Mouse (Mus musculus) limb, embryonic 11.5 days (tissue): ENCODE results near the gene Ric8a. TPM values are rescaled to one million over a fixed set of nuclear protein-coding genes. Genes with fewer than 3 reads are reported as not detected.

Experiments
- ATAC-seq: fragments of 200-750 bp; cut with Nextera tagmentation; 2 replicates; pipeline ENCODE4 v1.8.0; 2017; ENCODE audit warnings: low read depth; ENCODE audit not compliant: insufficient number of reproducible peaks, low FRiP score, low TSS enrichment
- DNase-seq: peaks from one replicate; pipeline ENCODE4 v3.0.0-alpha.2; 2015; ENCODE audit warnings: low spot score
- H3K27ac ChIP-seq: fragments of 300-500 bp; sonication (generic); replicated peaks from 2 replicates; pipeline ENCODE4 v1.5.1; 2014; ENCODE audit warnings: low read depth, mild to moderate bottlenecking, low read length
- H3K27me3 ChIP-seq: fragments of 300-500 bp; sonication (generic); 2 replicates; pipeline ENCODE4 v1.6.1; 2014; ENCODE audit warnings: mild to moderate bottlenecking, low read length, mixed read lengths; ENCODE audit not compliant: control insufficient read depth, insufficient read depth
- H3K36me3 ChIP-seq: fragments of 300-500 bp; sonication (generic); 2 replicates; pipeline ENCODE4 v1.6.1; 2014; ENCODE audit warnings: mild to moderate bottlenecking, low read length, moderate library complexity, mixed read lengths; ENCODE audit not compliant: control insufficient read depth, insufficient read depth
- H3K4me1 ChIP-seq: fragments of 300-500 bp; sonication (generic); 2 replicates; pipeline ENCODE4 v1.6.1; 2014; ENCODE audit warnings: low read length, mixed read lengths; ENCODE audit not compliant: control insufficient read depth, insufficient read depth
- H3K4me2 ChIP-seq: fragments of 300-500 bp; sonication (generic); 2 replicates; pipeline ENCODE4 v1.6.1; 2014; ENCODE audit warnings: low read depth, mild to moderate bottlenecking, moderate library complexity; ENCODE audit not compliant: severe bottlenecking
- H3K4me3 ChIP-seq: fragments of 300-500 bp; sonication (generic); 2 replicates; pipeline ENCODE4 v1.5.1; 2014; ENCODE audit warnings: low read depth, low read length
- H3K9ac ChIP-seq: fragments of 300-500 bp; sonication (generic); 2 replicates; pipeline ENCODE4 v1.6.1; 2014; ENCODE audit warnings: mild to moderate bottlenecking, low read length
- H3K9me3 ChIP-seq: fragments of 300-500 bp; sonication (generic); 2 replicates; pipeline ENCODE4 v1.6.1; 2016; ENCODE audit warnings: low read length; ENCODE audit not compliant: control insufficient read depth
- WGBS: fragments of 180-500 bp; shearing (Covaris S2); extraction: QIAGEN DNeasy Blood & Tissue Kit; methylation state at CpG from one replicate; pipeline ENCODE4 v1.1.7; 2014; 5-methylcytosine and 5-hydroxymethylcytosine counted together
- polyA plus RNA-seq: library from polyadenylated mRNA; unstranded; fragments of >200 nt; fragmentation: Nextera tagmentation; extraction: Ambion mirVana; gene quantifications from 2 replicates; pipeline ENCODE4 v1.2.1, GENCODE M21; 2014

The Ric8a gene
- polyA plus RNA-seq, result 57.2 and 61.4 TPM in 2 replicates

- H3K4me1 ChIP-seq, result peaks cover 12% of the 10 kb centered on the region
- DNase-seq (peak; percentile 83), ATAC-seq (peak; percentile 65)
- no peaks in the 10 kb centered on the region for H3K9me3 ChIP-seq
- WGBS, result under 1% methylated on average over 50 of the region's 50 CpGs
- H3K4me3 ChIP-seq, result peak within 1 kb of the TSS; percentile 74
- peak within 1 kb of the TSS; percentile 45; the same call in 1 of the 2 replicates for H3K27ac ChIP-seq
- no peaks in the 10 kb centered on the region for H3K27me3 ChIP-seq
- peak within 1 kb of the TSS; percentile 82 for H3K9ac ChIP-seq
- H3K36me3 ChIP-seq, result peaks cover 11% of the 10 kb centered on the region; the same call in 1 of the 2 replicates
- peak within 1 kb of the TSS; percentile 100 for H3K4me2 ChIP-seq
Observed at GRCm38 (mm10) chr7:140856785-140857549, at the start of gene Ric8a. Gene Ric8a (plus strand): TSS chr7:140856957.

DNA sequence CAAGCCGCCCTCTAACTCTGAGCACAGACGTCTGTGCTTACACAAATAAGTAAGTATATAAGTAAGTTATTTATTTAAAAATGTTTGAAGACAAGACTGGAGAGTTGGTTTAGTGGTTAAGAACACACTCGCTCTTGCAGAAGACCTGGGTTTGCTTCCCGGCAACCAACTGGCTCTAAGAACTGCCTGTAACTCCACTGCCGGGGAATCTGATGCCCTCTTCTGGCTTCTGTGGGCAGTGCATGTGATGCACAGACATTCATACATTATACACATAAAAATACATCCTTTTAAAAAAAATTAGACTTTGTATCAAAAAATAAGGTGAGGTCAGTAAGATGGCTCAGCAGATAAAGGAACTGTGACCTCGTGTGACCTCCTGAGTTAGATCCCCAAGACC, 46.3 kb upstream of the Ric8a start:
- Histone ChIP-seq H3K4me1 (no peaks in the 10 kb centered on the region), H3K36me3 (no peaks in the 10 kb centered on the region), H3K9me3 (no peaks in the 10 kb centered on the region), H3K4me3 (no peak overlapping the region), H3K9ac (no peak overlapping the region), H3K4me2 (no peak overlapping the region), H3K27ac (no peak overlapping the region), H3K27me3 (no peaks in the 10 kb centered on the region)
- 93% methylated on average over 6 of the region's 6 CpGs for WGBS
- no peak for DNase-seq
- no peak for ATAC-seq

- 93% methylated on average over 13 of the region's 13 CpGs for WGBS
- Histone ChIP-seq H3K4me1 (no peaks in the 10 kb centered on the region), H3K27ac (no peak overlapping the region), H3K9ac (no peak overlapping the region), H3K4me2 (no peak overlapping the region), H3K27me3 (no peaks in the 10 kb centered on the region), H3K36me3 (no peaks in the 10 kb centered on the region), H3K4me3 (no peak overlapping the region), H3K9me3 (no peaks in the 10 kb centered on the region)
- ATAC-seq (no peak), DNase-seq (no peak)
Observed at GRCm38 (mm10) chr7:140811714-140812113, 45.0 kb upstream of the Ric8a start.

DNA sequence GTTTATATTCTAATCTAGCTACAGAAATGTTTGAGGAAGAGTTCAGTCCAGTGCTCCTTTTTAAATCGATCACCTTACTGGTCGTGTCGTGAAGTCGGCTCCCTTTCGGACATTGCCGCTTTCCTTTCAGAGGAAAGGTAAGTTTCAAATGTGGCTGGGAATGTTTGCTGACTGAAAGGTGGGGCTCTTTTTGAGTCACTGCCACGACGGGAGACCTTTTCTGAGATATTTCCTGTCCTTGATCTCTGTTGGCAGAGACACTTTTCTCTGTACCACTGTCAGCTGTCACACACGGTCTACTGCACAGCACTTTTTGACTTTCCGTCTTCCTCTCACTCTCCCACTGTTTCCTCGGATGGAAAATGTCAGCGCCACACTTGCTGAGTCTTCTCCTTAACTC, 43.9 kb upstream of the Ric8a start:
- Histone ChIP-seq H3K4me1 (no peaks in the 10 kb centered on the region), H3K9me3 (no peaks in the 10 kb centered on the region), H3K36me3 (no peaks in the 10 kb centered on the region), H3K4me3 (no peak overlapping the region), H3K9ac (no peak overlapping the region), H3K27ac (no peak overlapping the region), H3K4me2 (no peak overlapping the region), H3K27me3 (no peaks in the 10 kb centered on the region)
- 93% methylated on average over 12 of the region's 12 CpGs for WGBS
- ATAC-seq, result no peak
- peak; percentile 6 for DNase-seq

GRCm38 (mm10) chr7:140820173-140820572, 36.6 kb upstream of the Ric8a start:
- DNase-seq (no peak), ATAC-seq (no peak)
- Histone ChIP-seq H3K27me3 (no peaks in the 10 kb centered on the region), H3K9ac (no peak overlapping the region), H3K36me3 (no peaks in the 10 kb centered on the region), H3K4me2 (no peak overlapping the region), H3K4me1 (no peaks in the 10 kb centered on the region), H3K27ac (no peak overlapping the region), H3K4me3 (no peak overlapping the region), H3K9me3 (no peaks in the 10 kb centered on the region)
- 81% methylated on average over 4 of the region's 4 CpGs for WGBS

DNA sequence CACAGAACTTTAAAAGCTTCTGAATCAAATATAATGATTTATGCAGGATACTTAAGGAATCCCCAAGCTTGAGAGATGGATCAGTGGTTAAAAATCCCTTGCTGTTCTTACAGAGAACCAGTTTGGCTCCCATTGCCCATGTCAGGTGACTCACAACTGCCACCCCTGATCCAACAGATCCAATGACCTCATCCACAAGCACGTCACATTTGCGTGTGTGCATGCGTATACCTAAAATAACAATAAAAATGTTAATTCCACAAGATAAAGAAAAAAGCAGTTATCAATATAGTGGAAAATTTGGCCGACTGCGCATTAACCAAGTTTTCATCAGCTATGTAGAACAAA, 35.5 kb upstream of the Ric8a start:
- WGBS, result 56% methylated on average over 5 of the region's 5 CpGs
- ATAC-seq, result no peak

DNA sequence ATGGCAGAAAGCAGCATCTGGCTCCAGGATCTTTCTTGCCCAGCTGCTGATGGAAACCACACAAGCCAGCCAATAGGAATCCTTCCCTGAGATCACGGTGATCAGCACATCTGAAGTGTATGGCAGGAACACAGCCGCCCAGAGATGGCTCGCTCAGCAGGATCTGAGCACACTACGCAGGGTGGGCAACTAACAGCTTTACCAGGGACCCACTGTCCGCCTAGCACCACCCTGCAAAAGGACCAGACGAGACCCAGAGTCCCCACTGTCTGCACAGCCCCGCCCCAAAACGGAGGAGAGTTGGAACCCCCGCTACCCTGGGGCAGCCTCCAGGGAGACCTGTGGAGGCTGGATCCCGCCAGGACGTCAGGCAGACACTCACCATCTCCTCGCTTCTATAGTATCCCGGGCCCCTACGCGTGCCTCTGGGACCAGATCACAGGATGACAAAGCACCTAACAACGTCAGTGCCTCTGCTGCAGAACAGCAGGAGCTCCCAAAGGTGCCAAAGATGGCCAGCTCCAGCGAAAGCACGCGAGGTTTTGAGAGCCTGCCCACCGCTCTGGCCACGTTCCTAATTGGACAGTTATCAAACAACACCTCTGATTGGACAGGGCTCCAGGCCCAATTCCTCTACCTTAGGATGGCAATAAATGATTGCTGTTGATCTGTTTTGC, 35.0 kb upstream of the Ric8a start, which contains the start of gene Zfp941:
Gene Zfp941 (minus strand): TSS at position 526 of the 677 bp plus-strand sequence.
- no peak within 1 kb of the TSS for H3K27ac ChIP-seq
- peak within 1 kb of the TSS; percentile 49 for H3K4me3 ChIP-seq
- no peaks in the 10 kb centered on the region for H3K36me3 ChIP-seq
- H3K9ac ChIP-seq, result peak within 1 kb of the TSS; percentile 58
- ATAC-seq (peak; percentile 59), DNase-seq (peak; percentile 65)
- H3K4me2 ChIP-seq, result peak within 1 kb of the TSS; percentile 84
- WGBS, result under 1% methylated on average over 21 of the region's 21 CpGs
- no peaks in the 10 kb centered on the region for H3K27me3 ChIP-seq
- no peaks in the 10 kb centered on the region for H3K4me1 ChIP-seq
- no peaks in the 10 kb centered on the region for H3K9me3 ChIP-seq

More for the DNA sequence above, 35.5 kb upstream of the Ric8a start:
- no peak overlapping the region for H3K27ac ChIP-seq
- no peak for DNase-seq
- peak overlapping the region; percentile 84 for H3K4me2 ChIP-seq
- H3K27me3 ChIP-seq, result no peaks in the 10 kb centered on the region
- peak overlapping the region; percentile 49 for H3K4me3 ChIP-seq
- H3K4me1 ChIP-seq, result no peaks in the 10 kb centered on the region
- H3K36me3 ChIP-seq, result no peaks in the 10 kb centered on the region
- H3K9me3 ChIP-seq, result no peaks in the 10 kb centered on the region
- peak overlapping the region; percentile 58 for H3K9ac ChIP-seq

- Histone ChIP-seq H3K4me3 (no peak overlapping the region), H3K4me1 (no peaks in the 10 kb centered on the region), H3K9ac (no peak overlapping the region), H3K36me3 (no peaks in the 10 kb centered on the region), H3K4me2 (no peak overlapping the region), H3K9me3 (no peaks in the 10 kb centered on the region), H3K27me3 (no peaks in the 10 kb centered on the region), H3K27ac (no peak overlapping the region)
- WGBS, result 96% methylated on average over 4 of the region's 4 CpGs
- DNase-seq (no peak), ATAC-seq (no peak)
Observed at GRCm38 (mm10) chr7:140822731-140823130, 34.0 kb upstream of the Ric8a start.
